Mouse (Mus musculus) neutrophil, adult 5-6 weeks (primary cell): ENCODE data around the gene Zbtb2. TPM values are rescaled to one million over a fixed set of nuclear protein-coding genes. Genes with fewer than 3 reads are reported as not detected.

Experiments
- ATAC-seq: fragments of 151-379, 151-347 bp; 2 replicates; pipeline ENCODE4 v1.8.0; 2017; ENCODE audit warnings: mild to moderate bottlenecking, moderate TSS enrichment; ENCODE audit not compliant: insufficient number of reproducible peaks, poor library complexity, low FRiP score, severe bottlenecking; ENCODE audit errors: extremely low read depth
- total RNA-seq: library from RNA; stranded (forward); fragments of 200-1000 nt; gene quantifications from 2 replicates; pipeline ENCODE4 v1.2.3, GENCODE M21; 2017

Zbtb2 gene
- total RNA-seq, 1 experiment from 2014 or later: 27.2 TPM

GRCm38 (mm10) chr10:4346489-4347135 is 41.3 kb downstream of the Zbtb2 start:
- ATAC-seq: peak; percentile 97

GRCm38 (mm10) chr10:4341430-4341829 is 46.5 kb downstream of the Zbtb2 start:
- peak; percentile 96 for ATAC-seq

- ATAC-seq: no peak
These were observed 48.9 kb downstream of the Zbtb2 start for GRCm38 (mm10) chr10:4338863-4339461.

GRCm38 (mm10) chr10:4334039-4334683 is 53.7 kb downstream of the Zbtb2 start:
- peak; percentile 85 for ATAC-seq

GRCm38 (mm10) chr10:4333319-4333718 is 54.6 kb downstream of the Zbtb2 start:
- peak; percentile 59; the same call in 1 of the 2 replicates for ATAC-seq

- no peak for ATAC-seq
These were observed 55.5 kb downstream of the Zbtb2 start for GRCm38 (mm10) chr10:4332228-4332979.

- no peak for ATAC-seq
These were observed 60.2 kb downstream of the Zbtb2 start for GRCm38 (mm10) chr10:4327716-4328115.

- no peak for ATAC-seq
These were observed 62.3 kb downstream of the Zbtb2 start for GRCm38 (mm10) chr10:4325562-4325961.

- no peak for ATAC-seq
These were observed 64.0 kb downstream of the Zbtb2 start for GRCm38 (mm10) chr10:4323885-4324284.

Other genes starting within 250 kb of the Zbtb2 start
- 22.1 and 24.2 TPM in 2 replicates for gene Akap12, start 121.7 kb downstream of the Zbtb2 start, total RNA-seq
- gene Rmnd1, start 44.3 kb upstream of the Zbtb2 start, total RNA-seq: 71.6 and 72.1 TPM in 2 replicates
- 24.9 and 40.4 TPM in 2 replicates for gene Armt1, start 44.4 kb upstream of the Zbtb2 start, total RNA-seq
- gene Ccdc170, start 94.4 kb upstream of the Zbtb2 start, total RNA-seq: 0.49 and 0.81 TPM in 2 replicates
- gene Esr1, start 223.5 kb upstream of the Zbtb2 start, total RNA-seq: 2.2 and 3.2 TPM in 2 replicates